Mouse (Mus musculus): ENCODE results near the gene Eif4a1. TPM values are rescaled to one million over a fixed set of nuclear protein-coding genes. Genes with fewer than 3 reads are reported as not detected.
"Not testable (repeated sequence)": the region's sequence is repeated elsewhere in the genome, so short reads cannot be mapped to it uniquely, and the experiment has no call there.

Gene Eif4a1
- total RNA-seq, 2 experiments from 2014 or later, result 678 to 712 TPM

- DNase-seq, result not testable (repeated sequence)
Observed at GRCm38 (mm10) chr11:69702886-69703285, 30.7 kb upstream of the Eif4a1 start.

GRCm38 (mm10) chr11:69699595-69699994 is 27.4 kb upstream of the Eif4a1 start:
- DNase-seq, result peak in 1 of 2 experiments; percentile 46

GRCm38 (mm10) chr11:69698574-69698973 is 26.4 kb upstream of the Eif4a1 start:
- no peak for DNase-seq

- DNase-seq, result no peak
Observed at GRCm38 (mm10) chr11:69697396-69697795, 25.2 kb upstream of the Eif4a1 start.

GRCm38 (mm10) chr11:69695361-69696181 is 23.3 kb upstream of the Eif4a1 start, which contains the start of the genes Tnfsf12 and Tnfsfm13:
Gene Tnfsf12, minus strand, starts transcription at chr11:69695849.
Gene Tnfsfm13, minus strand, starts transcription at chr11:69696098.
- peak; percentile 81 to 88 for DNase-seq

- DNase-seq, result no peak
Observed at GRCm38 (mm10) chr11:69695046-69695360, 22.8 kb upstream of the Eif4a1 start.

GRCm38 (mm10) chr11:69693421-69693965 is 21.3 kb upstream of the Eif4a1 start:
- no peak for DNase-seq

- no peak for DNase-seq
Observed at GRCm38 (mm10) chr11:69692863-69693262, 20.6 kb upstream of the Eif4a1 start.

- DNase-seq, result no peak
Observed at GRCm38 (mm10) chr11:69692196-69692811, 20.1 kb upstream of the Eif4a1 start.

- DNase-seq, result no peak
Observed at GRCm38 (mm10) chr11:69689891-69690290, 17.7 kb upstream of the Eif4a1 start.

GRCm38 (mm10) chr11:69687061-69687460 is 14.8 kb upstream of the Eif4a1 start:
- DNase-seq, result no peak

- peak; percentile 68 to 78 for DNase-seq
Observed at GRCm38 (mm10) chr11:69686377-69686776, 14.2 kb upstream of the Eif4a1 start.

- DNase-seq, result peak; percentile 72 to 79
Observed at GRCm38 (mm10) chr11:69685526-69686148, 13.4 kb upstream of the Eif4a1 start, which contains the start of gene Tnfsf13. Gene Tnfsf13, minus strand, starts transcription at chr11:69685784.

- DNase-seq, result no peak
Observed at GRCm38 (mm10) chr11:69684936-69685335, 12.7 kb upstream of the Eif4a1 start.

GRCm38 (mm10) chr11:69684128-69684745 is 12.0 kb upstream of the Eif4a1 start:
- DNase-seq, result no peak

GRCm38 (mm10) chr11:69683576-69683975 is 11.4 kb upstream of the Eif4a1 start:
- no peak for DNase-seq

GRCm38 (mm10) chr11:69682840-69683533 is 10.8 kb upstream of the Eif4a1 start:
- peak; percentile 90 to 93 for DNase-seq

GRCm38 (mm10) chr11:69682209-69682839 is 10.1 kb upstream of the Eif4a1 start:
- no peak for DNase-seq

- DNase-seq, result peak; percentile 98 to 99
Observed at GRCm38 (mm10) chr11:69681314-69682208, 9.3 kb upstream of the Eif4a1 start, which contains the start of gene Senp3. Gene Senp3, minus strand, starts transcription at chr11:69682084.
